Mouse (Mus musculus): ENCODE data around the gene Gm29735. TPM values are rescaled to one million over a fixed set of nuclear protein-coding genes. Genes with fewer than 3 reads are reported as not detected.
"Not testable (repeated sequence)": the region's sequence is repeated elsewhere in the genome, so short reads cannot be mapped to it uniquely, and the experiment has no call there.

The Gm29735 gene
- total RNA-seq, 2 experiments from 2014 or later, result not detected

DNA sequence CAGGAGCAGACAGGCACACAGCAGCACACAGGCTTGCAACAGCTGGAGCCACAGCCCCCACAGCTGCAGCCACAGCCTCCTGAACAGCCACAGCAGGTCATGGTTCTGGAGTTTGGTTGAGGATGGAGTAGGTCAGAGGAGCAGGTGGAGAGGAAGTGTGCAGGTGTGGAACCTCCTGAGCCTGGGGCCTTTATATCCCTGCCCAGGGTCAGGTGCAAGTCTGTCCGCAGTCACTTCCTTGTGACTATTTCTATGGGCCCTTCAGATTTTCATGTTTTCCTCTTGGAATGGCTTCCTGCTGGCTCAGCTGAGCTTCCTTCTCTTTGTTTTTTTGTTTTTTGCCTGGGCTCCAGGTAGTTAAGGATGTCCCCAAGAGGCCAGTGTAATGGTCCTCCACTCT lies 36.3 kb downstream of the Gm29735 start, which contains the start of gene Gm45618:
Gene Gm45618, minus strand, starts transcription at position 101 of the 400 bp plus-strand sequence.
- not testable (repeated sequence) for DNase-seq

DNA sequence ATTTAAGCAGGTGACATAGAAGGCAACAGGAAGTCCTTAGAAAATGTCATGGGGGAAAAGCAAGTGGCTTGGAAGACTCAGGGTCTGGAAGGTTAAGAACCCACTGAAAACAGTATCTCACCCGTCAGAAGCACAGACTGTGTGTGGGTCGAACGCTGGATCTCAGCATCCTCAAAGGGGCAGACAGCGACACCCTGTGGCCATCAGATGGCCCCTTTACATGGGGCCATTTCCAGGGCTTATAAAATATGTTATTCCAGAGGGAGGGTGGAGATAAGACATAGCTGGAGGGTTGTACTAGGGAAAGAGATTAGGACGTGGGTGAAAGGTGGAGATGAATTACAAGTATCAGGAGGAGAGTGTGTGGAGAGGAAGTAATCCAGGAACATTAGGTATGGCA lies 37.3 kb downstream of the Gm29735 start:
- no peak for DNase-seq

Other genes starting within 250 kb of the Gm29735 start
- 100 to 1,000 TPM; 121 to 127 TPM for gene Tollip, start 238.6 kb downstream of the Gm29735 start, total RNA-seq (2021)
- 100 to 1,000 TPM; 163 to 178 TPM for gene Brsk2, start 207.4 kb downstream of the Gm29735 start, total RNA-seq (2021)
- 10 to 100 TPM; 28.4 to 29.9 TPM for gene Mob2, start 96.0 kb downstream of the Gm29735 start, total RNA-seq (2021)
- gene Dusp8, start 61.3 kb downstream of the Gm29735 start, total RNA-seq (2021), result 100 to 1,000 TPM; 123 to 125 TPM
- gene Gm45618, start 36.4 kb downstream of the Gm29735 start, total RNA-seq (2021), result not detected
- not detected for gene Gm39115, start 21.1 kb downstream of the Gm29735 start, total RNA-seq (2021)
- gene Gm45337, start 12.5 kb downstream of the Gm29735 start, total RNA-seq (2021), result not detected
- gene Gm4553, start 8.6 kb upstream of the Gm29735 start, total RNA-seq (2021), result not detected
- gene Krtap5-2, start 18.9 kb upstream of the Gm29735 start, total RNA-seq (2021), result not detected
- gene Gm10153, start 33.3 kb upstream of the Gm29735 start, total RNA-seq (2021), result not detected
- gene Krtap5-3, start 44.3 kb upstream of the Gm29735 start, total RNA-seq (2021), result not detected
- gene Gm7579, start 54.7 kb upstream of the Gm29735 start, total RNA-seq (2021), result not detected
- gene Krtap5-5, start 72.9 kb upstream of the Gm29735 start, total RNA-seq (2021), result not detected
- gene Gm40460, start 84.0 kb upstream of the Gm29735 start, total RNA-seq (2021), result not detected
- gene Gm2431, start 101.2 kb upstream of the Gm29735 start, total RNA-seq (2021), result not detected
- gene Gm4559, start 117.2 kb upstream of the Gm29735 start, total RNA-seq (2021), result not detected
- gene Krtap5-1, start 140.0 kb upstream of the Gm29735 start, total RNA-seq (2021), result not detected
- gene Krtap5-4, start 146.4 kb upstream of the Gm29735 start, total RNA-seq (2021), result not detected
- 10 to 100 TPM; 34.2 to 35.7 TPM for gene Ifitm10, start 216.6 kb upstream of the Gm29735 start, total RNA-seq (2021)
- gene Gm49369, start 225.6 kb upstream of the Gm29735 start, total RNA-seq (2021), result not detected
- gene Ctsd, start 230.9 kb upstream of the Gm29735 start, total RNA-seq (2021), result 100 to 1,000 TPM; 289 to 292 TPM